In genomic region chr3:122176706-122177390, GRCm38 (mm10) we compare ENCODE assay signal across 17 mouse cellular contexts.
DNase-seq lines count a peak whose midpoint lies in the region; ATAC-seq lines count a peak whose summit lies in the region.
"Had no signal": no experiment of that assay in that cellular context is flagged by ENCODE, and none has a peak within 500 bp of the region (broad histone marks: within the 10 kb centered on the region; RNA-seq: fewer than 3 reads in every experiment).

No protein-coding gene starts in this region.

- no peak overlapping the region for H3K4me3 ChIP-seq in forebrain, embryonic 12.5 days (replicated peaks)
- H3K4me3 ChIP-seq in forebrain, embryonic 15.5 days, result no peak overlapping the region
- H3K4me3 ChIP-seq: forebrain, embryonic 13.5 days; hindbrain, embryonic 13.5 days had no signal

- WGBS in forebrain, embryonic 12.5 days, result 91% methylated on average over 8 of the region's 8 CpGs
- WGBS in forebrain, embryonic 15.5 days, result 88% methylated on average over 8 of the region's 8 CpGs

- no peaks in the 10 kb centered on the region for H3K9me3 ChIP-seq in forebrain, embryonic 12.5 days
- no peaks in the 10 kb centered on the region for H3K9me3 ChIP-seq in forebrain, embryonic 15.5 days
- H3K9me3 ChIP-seq: forebrain, embryonic 13.5 days; hindbrain, embryonic 13.5 days had no signal

- ATAC-seq in forebrain, embryonic 12.5 days (ENCODE audit: low FRiP score), result no peak
- ATAC-seq in forebrain, embryonic 15.5 days (replicated peaks), result no peak
- ATAC-seq: CD4-positive, CD25-positive, alpha-beta regulatory T cell, adult 4 months; forebrain, embryonic 13.5 days; intestine, embryonic 16.5 days had no signal

- H3K36me3 ChIP-seq in forebrain, embryonic 12.5 days (replicated peaks), result no peaks in the 10 kb centered on the region
- H3K36me3 ChIP-seq in forebrain, embryonic 15.5 days, result no peaks in the 10 kb centered on the region
- H3K36me3 ChIP-seq: hindbrain, embryonic 13.5 days had no signal

- H3K9ac ChIP-seq in forebrain, embryonic 12.5 days, result no peak overlapping the region
- H3K9ac ChIP-seq in forebrain, embryonic 15.5 days (replicated peaks), result no peak overlapping the region
- H3K9ac ChIP-seq: forebrain, embryonic 13.5 days; hindbrain, embryonic 13.5 days had no signal

- H3K27me3 ChIP-seq in forebrain, embryonic 12.5 days, result peaks cover 10% of the 10 kb centered on the region; the same call in 1 of the 2 replicates
- H3K27me3 ChIP-seq in forebrain, embryonic 15.5 days, result no peaks in the 10 kb centered on the region
- H3K27me3 ChIP-seq: forebrain, embryonic 13.5 days; hindbrain, embryonic 13.5 days had no signal

- no peak overlapping the region for H3K27ac ChIP-seq in forebrain, embryonic 12.5 days
- H3K27ac ChIP-seq in forebrain, embryonic 15.5 days (replicated peaks), result no peak overlapping the region
- H3K27ac ChIP-seq: forebrain, embryonic 13.5 days; hindbrain, embryonic 13.5 days; stomach, postnatal 0 days had no signal

- H3K4me2 ChIP-seq in forebrain, embryonic 12.5 days, result no peak overlapping the region
- H3K4me2 ChIP-seq in forebrain, embryonic 15.5 days (replicated peaks), result no peak overlapping the region
- H3K4me2 ChIP-seq: forebrain, embryonic 13.5 days; hindbrain, embryonic 13.5 days had no signal

- peak; percentile 54 to 81 for DNase-seq in adrenal gland, adult (ENCODE audit: inconsistent age in 2 of 2, low spot score in 1 of 2)
- DNase-seq in adrenal gland, postnatal 4 days (ENCODE audit: low spot score in 2 of 2), result no peak
- peak; percentile 36 for DNase-seq in 3T3-L1 (ENCODE audit: low read depth, low spot score)
- DNase-seq in adrenal gland, postnatal 36 days, result peak; percentile 59 to 74
- DNase-seq in cerebellum, adult 8-10 months, result peak; percentile 94
- DNase-seq in T-cell, adult 2 months (ENCODE audit: low spot score), result no peak
- DNase-seq: gastrocnemius, postnatal 25 days; liver; lung, adult 18-20 months; lung, postnatal 36 days had no signal

- peaks cover 10% of the 10 kb centered on the region; the same call in 1 of the 2 replicates for H3K4me1 ChIP-seq in forebrain, embryonic 12.5 days
- no peaks in the 10 kb centered on the region for H3K4me1 ChIP-seq in forebrain, embryonic 15.5 days
- H3K4me1 ChIP-seq: hindbrain, embryonic 13.5 days had no signal

Comparison
In these comparisons a context has a peak if more than half of its experiments do, and no peak if none do; other contexts are left out.
1. DNase-seq: peak in adrenal gland, adult (2 of 2), 3T3-L1 (single experiment), adrenal gland, postnatal 36 days (2 of 2) and cerebellum, adult 8-10 months (single experiment); none in adrenal gland, postnatal 4 days (0 of 2) and T-cell, adult 2 months (single experiment).